Mouse (Mus musculus) liver, adult 2 months (tissue): Measurements from ENCODE around the gene Ppp1r15b.

Source experiments
- CTCF ChIP-seq: fragments of 200-500 bp; IDR thresholded peaks from 2 replicates; pipeline ENCODE4 v1.5.1; 2011; ENCODE audit warnings: low read depth, low read length, control low read depth
- POLR2A ChIP-seq: fragments of 200-500 bp; IDR thresholded peaks from 2 replicates; pipeline ENCODE4 v1.6.1; 2011; ENCODE audit warnings: low read length, control low read depth; ENCODE audit not compliant: insufficient read depth; ENCODE audit errors: extremely low read depth

DNA sequence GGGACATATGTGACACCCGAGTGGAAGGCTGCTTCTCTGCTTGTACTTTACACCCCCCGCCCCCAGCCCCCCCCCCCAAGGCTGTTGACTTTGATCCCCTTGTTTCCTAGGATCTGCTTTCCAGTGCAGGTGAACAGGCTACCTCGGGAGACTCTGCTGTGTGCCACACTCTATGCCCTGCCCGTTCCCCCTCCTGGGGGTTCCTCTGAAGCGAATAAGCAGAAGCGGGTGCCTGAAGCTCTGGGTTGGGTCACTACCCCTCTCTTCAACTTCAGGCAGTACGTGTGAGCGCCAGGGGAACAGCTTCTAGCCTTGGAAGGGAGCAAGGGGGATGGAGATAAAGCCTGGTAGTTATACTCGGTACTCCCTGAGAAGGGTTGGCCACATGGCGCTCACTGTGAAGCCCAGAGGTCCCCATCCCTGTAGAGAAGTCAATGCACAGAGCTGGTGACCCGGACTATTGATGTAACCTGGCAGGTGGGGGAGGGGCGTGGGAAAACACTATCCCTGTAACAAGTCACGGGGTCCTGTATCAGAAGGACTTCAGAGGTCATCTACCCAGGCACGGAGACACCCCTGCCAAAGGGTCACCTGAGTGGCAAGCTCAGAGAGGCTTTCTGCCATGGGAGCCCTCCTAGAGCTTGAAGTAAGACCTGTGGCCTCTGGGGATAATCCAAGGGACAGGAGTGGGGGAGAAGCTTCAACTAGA lies 46.1 kb upstream of the Ppp1r15b start:
- TF ChIP-seq CTCF (no peak), POLR2A (no peak)
